Mouse (Mus musculus) kidney, adult 11 months (tissue): ENCODE results near the gene Fam189a2.

Experiments
- DNase-seq: peaks from one replicate; pipeline ENCODE4 v3.0.0; 2022

The Fam189a2 gene

DNA sequence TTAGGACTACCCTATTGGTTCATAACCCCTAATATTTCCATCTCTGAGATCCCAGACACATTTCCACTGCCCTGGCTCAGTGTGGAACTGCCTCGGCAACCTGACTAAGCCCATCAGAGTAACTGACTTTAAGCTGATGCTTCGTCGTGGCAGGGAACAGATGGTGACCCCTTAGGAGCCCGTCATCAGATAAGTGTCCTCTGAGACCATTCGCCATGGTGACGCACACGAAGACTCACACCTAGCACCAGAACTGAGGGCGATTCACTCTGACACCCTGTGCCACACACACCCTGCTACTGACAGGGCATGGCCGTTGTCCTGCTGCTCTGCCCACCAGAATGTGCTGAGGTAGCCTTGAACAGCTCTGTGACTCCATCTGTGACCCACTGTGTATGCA is 106.0 kb downstream of the Fam189a2 start:
- no peak for DNase-seq

DNA sequence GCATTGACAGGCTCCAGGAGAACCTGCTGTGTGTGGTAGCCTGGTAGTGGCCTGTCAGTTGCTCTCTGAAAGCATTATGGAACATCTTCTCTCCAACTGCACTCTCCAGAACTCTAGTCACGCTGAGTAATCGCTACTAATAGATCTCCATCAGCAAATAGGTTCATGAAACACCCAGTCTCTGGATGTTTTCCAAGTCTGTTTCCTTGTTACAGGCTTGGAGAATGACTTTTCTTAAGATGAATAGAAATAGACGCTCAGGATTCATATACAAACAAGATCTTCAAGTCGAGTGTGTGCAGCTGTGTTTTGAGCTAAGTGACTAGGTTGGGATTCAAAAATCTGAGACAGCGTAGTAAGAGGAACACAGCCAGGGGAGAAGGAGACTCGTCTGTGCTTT is 106.8 kb downstream of the Fam189a2 start:
- DNase-seq = no peak
